Mouse (Mus musculus) spleen, postnatal 36 days (tissue): ENCODE data around the gene H2-T23.
"Not testable (repeated sequence)": the region's sequence is repeated elsewhere in the genome, so short reads cannot be mapped to it uniquely, and the experiment has no call there.

Source experiments
- DNase-seq, 2 experiments: peaks; one replicate each; pipeline ENCODE4 v3.0.0; 2022; ENCODE audit warnings: low spot score in 2 of 2, mixed read lengths in 1 of 2

Gene H2-T23

DNA sequence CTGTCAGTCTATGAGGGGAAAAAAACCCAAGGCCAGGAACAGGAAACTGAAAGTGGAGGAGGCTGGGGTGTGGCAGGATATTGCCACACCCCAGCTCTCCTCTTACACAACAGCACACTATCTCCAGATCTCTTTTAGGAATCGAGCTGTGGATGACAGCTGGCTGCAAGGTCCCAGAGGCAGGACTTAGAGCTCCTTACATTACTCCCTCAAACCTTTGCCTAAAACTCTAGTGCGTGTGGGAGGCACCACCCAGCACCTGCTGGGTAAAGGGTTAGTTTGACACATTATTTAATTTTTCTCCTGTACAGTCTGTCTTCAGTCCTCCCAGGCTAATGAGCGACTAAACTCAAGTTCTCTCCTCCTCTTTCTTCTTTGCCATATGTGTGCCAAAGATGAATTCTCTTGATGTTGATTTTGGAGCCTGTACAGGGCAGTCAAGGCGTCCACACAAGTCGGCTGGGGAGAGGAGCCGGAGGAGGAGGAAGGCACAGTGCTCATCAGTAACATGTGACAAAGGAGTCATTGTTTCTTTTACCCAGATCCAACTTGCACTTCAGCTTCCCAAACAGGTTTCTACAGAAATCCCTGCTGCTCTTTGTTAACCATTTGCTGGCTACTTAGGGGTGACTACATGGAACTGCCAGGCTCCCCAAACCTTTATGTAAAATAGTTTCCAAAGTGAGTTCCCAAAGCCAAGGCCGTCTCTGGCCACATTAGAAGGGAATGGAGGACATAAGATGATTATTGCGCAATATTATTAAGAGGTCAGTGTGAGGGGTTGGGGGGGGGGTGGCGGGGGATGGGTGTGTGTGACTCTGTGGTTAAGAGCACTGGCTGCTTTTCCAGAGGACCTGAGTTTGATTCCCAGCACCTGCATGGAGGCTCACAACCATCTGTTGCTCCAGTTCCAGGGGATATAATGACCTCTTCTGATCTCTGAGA, 8.7 kb downstream of the H2-T23 start:
- peak; percentile 60 to 71 for DNase-seq

DNA sequence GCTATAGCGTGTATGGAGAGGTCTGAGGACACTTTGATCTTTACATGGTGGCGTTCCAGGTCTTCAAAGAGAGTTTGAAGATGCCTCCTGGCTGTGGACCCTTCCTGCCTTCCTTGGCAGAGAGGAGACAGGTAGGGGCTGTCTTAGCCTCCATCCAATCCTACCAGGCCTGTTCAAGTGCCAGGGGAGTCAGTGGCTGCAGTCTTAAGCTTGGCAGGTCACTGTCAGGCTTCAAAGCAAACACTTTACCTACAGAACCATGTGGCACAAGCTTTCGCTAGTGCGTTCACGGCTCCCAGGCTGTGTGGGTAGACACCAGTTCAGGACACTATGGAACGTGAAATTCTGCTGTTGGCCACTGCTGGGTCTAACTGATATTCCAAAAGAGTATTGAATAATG, 9.7 kb downstream of the H2-T23 start:
- DNase-seq = no peak

DNA sequence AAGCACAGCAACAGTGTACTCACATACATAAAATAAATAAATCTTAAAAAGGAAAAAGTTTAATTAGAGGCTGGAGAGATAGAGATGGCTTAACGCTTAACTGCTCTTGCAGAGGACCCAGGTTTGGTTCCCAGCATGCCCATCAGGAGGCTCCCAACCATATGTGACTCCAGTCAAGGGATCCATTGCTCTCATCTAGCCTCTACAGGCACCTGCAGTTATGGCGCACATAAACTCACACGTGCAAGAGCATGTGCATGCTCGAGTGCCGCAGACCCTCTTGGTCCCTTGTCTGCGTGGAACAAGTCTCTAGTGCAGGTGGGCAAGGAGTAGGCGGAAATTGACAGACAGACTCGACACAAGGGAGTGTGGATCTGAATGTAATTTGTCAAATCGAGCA, 10.6 kb downstream of the H2-T23 start:
- DNase-seq = no peak

DNA sequence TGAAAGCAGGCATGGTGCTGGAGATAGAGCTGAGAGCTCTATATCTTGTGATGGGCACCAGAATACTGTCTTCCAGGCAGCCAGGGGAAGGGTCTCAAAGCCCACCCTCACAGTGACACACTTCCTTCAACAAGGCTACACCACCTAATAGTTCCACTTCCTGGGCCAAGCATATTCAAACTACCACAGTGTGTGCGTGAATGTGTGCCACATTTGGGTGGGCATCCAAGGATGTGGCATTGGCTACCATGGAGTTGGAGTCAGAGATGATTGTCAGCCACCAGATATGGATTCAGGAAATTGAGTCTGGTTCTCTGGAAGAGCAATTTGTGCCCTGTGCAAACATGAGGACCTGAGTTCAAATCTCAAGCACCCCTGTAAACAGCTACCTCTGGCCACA, 11.3 kb downstream of the H2-T23 start:
- DNase-seq = no peak

DNA sequence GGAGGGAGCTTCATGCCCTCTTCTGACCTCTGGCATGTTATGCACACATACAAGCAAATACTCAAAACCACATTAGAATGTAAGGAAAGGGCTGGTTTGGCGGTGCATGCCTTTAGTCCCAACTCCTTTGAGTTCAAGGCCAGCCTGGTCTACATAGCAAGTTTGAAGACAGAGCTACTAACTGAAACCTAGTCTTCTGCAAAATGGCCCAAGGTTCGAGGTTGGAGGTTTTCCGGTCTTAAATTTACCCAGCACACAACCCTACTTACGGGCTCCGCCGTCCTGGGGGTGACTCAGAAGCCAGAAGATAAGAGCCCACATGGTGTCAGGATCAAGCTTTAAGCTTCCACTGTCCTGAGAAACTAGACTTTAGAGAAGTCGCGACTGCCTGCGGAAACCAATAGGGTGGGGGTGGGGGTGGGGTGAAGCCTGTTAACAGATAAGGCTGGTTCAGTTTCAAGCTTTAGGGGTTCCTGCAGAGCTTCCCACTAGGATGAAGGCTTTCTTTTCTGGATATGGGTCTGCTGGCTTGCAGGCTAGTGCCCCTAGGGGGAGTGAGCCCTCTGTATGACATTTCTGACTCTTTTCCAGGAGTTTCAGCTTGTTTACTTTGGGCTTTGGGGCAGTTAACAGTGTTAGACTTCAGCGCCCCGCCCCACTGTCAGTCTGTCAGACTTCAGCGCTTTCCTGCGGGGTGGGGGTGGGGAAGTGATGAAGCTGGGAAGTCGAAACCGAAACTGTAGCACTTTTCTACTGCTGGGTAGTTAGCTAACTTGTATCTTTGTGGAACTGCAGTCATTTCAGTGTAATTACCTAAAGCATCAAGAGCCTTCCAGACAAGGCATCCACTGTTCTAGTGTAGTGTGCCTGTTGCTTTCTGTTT, 12.2 kb downstream of the H2-T23 start, which contains the start of gene H2-T24:
TSS of gene H2-T24 (minus strand) at position 370 of the 883 bp plus-strand sequence.
- peak; percentile 86 to 89 for DNase-seq

DNA sequence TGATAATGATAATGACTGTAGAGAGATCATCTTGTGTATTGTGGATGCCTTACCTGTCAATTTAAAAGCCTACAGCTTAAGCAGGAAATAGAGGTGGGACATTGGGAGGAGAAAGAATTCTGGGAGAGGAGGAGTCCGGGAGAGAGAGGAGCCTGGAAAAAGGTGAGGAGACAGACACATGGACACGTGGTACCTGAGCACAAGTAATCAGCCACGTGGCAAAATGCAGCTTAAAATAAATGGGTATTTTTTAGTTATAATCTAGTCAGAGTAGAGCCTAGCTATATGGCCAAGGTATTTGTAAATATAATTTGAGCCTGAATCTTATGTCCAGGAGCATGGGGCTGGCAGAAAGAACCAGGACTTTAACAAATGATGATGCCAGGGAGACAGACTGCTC, 13.1 kb downstream of the H2-T23 start:
- DNase-seq = no peak

DNA sequence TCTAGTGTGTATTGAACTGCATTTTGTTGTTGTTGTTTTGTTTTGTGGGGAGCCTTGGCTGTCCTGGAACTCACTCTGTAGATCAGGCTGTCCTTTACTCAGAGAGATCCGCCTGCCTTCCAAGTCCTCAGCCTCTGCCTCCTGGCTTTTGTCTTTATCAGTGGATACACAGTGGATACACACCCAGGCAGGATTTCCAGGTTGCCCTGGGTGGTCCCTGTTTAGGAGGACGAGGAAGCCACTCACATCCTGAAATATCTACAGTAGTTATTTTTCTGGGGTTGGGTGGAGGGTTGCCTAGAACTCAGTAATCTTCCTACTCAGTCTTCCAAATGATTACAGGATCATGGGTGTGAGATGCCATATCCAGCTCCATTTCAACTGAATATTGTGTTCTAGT, 13.7 kb downstream of the H2-T23 start:
- no peak for DNase-seq

DNA sequence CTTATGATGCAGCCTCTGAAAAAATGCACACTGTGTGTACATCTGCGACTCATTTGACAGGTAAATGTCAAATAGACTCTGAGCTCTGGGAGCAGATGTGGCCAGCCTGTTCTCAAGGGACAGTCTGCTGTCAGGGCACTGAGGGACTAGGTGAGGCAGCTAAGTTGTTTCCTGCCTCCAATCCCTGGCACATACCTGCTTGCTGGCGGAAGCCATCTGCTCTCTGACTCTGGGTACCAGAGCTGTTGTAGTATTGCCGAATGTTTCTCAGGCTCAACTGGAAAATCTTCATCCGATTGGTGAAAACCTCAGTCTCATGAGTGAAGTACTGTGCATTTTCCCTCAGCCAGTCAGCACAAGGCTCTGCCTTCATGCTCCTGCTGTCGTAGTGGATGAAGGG, 15.6 kb downstream of the H2-T23 start:
- no peak for DNase-seq

DNA sequence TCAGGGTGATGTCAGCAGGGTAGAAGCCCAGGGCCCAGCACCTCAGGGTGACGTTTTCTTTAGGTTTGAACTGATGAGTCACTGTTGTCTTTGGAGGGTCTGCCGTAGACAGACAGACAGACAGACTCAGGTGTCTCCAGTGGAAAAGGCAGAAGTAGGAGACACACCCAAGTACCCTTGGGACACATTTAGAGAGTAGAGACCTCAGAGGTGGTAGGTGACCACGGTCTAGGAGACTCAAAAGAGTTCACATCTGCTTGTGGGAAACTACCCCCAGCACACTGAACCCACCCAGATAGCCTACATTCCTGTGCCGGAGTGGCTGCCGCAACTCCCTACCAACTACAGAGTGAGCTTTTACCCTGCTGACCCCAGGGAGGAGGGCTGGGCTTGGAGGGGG, 17.7 kb downstream of the H2-T23 start:
- DNase-seq = no peak

DNA sequence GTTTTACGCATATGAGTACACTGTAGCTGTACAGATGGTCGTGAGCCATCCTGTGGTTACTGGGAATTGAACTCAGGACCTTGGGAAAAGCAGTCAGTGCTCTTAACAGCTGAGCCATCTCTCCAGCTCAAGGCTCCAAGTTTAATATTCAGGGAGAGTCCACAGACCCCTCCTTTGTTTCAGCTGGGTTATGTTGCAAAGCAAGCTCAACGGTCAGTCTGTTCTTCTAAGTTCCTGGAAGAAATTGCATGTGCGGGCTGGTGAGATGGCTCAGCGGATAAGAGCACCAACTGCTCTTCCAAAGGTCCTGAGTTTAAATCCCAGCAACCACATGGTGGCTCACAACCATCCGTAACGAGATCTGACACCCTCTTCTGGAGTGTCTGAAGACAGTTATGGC, 28.2 kb downstream of the H2-T23 start:
- DNase-seq = not testable (repeated sequence)

DNA sequence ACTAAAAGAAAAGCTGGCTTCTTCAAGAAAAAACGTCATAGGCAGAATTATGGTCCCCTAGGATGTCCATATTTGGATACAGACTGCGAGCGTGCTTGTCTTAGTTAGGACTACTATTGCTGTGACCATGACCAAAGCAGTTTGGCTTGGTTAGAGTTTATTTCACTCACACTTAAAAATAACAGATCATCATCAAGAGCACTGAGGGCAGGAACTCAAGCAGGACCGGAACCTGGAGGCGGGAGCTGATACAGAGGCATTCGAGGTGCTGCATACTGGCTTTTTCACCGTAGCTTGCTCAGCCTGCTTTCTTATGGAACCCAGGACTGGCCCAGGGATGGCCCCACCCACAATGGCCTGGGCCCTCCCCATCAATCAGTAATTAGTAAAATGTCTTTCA, 29.3 kb downstream of the H2-T23 start:
- no peak for DNase-seq

DNA sequence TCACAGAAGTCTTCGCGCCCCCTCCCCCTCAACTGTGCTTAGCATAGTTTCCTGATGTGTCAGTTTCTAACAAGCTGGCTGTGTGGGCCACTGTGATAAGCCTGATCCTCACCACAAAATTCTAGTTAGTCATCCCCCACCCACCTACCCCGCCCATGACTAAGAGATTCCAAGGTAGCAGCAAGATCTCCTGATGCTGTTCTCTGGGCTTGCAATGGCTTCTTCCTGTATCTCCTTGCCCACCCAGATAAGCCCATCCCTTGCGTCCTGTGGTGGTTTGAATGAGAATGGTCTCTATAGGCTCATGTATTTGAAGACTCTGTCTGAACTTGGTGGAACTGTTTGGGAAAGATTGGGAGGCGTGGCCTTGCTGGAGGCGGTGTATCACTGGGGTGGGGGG, 30.7 kb downstream of the H2-T23 start:
- DNase-seq = peak; percentile 63 to 76

DNA sequence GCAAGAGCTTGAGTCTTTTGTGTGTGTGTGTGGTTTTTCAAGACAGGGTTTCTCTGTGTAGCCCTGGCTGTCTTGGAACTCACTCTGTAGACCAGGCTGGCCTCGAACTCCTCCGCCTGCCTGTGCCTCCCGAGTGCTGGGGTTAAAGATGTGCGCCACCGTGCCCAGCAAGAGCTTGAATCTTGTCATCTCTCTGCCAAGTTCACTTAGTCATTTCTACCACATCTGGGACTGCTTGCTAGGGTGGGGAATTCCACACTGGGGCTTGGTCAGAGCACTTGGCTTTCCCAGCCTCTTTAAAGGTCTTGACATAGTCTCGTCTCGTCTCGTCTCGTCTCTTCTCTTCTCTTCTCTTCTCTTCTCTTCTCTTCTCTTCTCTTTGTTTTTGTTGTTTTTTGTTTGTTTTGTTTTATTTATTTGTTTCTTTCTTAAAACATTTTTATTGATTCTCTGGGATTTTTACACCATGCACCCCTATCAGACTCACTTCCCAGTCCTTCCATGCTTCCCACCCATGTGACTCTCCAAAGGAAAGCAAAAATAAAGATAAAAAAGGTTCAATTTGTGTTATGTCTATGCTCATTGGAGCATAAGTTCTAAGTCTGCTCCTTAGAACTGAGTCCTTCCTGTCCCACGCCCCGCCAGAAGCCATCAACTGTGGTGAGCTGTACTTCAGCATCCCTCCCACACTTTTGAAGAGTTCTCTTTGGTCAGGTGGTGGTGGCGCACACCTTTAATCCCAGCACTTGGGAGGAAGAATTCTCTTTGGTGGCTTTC, 31.3 kb downstream of the H2-T23 start:
- DNase-seq = peak; percentile 69 to 77

DNA sequence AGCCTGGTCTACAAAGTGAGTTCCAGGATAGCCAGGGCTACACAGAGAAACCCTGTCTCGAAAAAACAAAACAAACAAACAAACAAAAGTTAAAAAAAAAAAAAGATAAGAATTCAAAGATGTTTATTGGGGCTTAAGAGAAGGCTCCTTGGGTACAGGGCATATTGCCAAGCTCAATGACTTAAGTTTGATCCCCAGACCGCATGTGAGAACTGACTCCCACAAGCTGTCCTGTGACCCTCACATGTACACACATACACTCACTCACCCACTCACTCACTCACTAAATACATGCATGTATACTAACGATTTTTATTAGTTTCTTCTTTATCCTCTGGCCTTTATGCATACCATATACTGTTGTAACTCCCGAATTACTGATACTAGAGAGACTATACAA, 32.3 kb downstream of the H2-T23 start:
- DNase-seq = peak in 1 of 2 experiments; percentile 37

DNA sequence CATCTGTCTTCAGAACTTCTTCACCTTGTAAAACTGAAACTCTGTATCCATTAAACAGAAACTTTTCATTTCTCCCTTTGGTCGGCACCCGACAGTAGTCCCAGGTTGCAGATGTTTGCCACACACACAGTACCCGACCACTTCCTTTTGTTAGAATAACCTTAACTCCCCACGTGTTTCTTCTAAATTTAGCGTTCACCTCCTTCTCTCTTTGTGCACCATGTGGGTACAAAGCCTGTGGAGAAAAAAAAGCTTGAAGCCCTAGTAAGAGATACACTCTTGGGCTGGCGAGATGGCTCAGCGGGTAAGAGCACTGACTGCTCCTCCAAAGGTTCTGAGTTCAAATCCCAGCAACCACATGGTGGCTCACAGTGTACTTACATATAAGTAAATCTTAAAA, 33.3 kb downstream of the H2-T23 start:
- peak; percentile 82 to 86 for DNase-seq

DNA sequence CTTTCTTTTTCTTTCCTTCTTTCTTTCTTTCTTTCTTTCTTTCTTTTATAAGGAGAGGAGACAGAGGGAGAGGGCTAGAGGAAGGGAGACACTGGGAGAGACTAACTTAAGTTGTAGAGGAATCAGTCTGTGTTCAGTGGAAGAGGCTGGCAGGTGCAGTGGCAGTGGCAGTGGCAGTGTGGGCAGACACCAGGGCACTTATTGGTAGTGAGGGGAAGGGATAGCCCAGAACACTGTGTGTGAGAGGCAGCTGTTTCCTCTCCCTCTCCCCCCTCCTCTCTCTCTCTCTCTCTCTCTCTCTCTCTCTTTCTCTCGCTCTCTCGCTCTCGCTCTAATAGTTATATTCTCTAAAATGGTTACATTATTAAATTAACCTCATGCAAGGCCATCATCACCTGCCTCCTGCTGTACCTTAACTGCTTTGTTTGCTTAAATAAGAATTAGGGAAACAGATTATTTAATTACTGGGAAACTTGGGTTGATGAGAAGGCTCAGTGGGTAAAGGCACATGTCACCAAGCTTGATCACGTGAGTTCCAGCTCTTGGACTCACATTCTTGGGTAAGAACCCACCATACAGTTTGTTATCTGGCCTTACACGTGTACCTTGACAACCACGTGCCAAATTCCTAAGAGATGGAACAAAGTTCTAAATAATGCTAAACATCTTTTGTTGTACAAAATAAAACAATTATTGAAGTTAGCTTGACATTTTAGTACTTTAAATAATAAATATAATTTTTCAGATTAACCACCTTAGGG, 33.9 kb downstream of the H2-T23 start:
- DNase-seq = peak in 1 of 2 experiments; percentile 54

DNA sequence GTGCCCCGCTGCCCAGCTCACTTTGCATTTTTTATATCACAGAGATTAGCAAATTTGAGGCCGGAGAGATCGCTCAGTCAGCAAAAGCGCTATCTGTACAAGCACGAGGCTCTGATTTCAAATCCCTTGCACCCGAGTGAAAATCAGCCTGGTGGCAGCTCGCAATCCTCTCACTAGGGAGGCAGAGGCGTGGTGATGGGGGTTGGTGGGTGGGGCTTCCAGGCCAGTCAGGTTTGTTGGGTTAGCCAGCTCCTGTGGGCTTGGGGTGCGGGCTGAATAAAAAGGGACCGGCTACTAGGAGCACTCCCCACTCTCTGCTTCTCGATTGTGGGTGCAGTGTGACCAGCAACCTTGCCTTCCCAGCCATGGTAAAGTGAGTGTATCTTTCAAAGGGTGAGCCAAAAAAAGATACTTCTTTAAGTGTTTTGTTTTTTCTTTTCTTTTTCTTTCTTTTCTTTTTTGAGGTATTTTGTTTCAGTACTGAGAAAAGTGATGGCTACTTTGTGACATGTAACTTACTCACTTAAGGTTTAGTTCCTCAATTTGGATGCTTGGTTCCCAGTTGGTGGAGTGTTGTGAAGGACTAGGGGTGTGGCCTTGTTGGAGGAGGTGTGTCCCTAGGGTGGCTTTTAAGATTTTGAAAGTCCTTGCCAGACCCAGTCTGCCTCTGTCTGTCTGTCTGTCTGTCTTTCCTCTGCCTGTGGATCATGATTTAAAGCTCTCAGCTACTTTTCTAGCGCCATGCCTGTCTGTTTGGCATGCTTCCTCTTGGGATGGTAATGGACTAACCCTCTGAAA, 34.7 kb downstream of the H2-T23 start:
- DNase-seq = peak; percentile 81 to 89

DNA sequence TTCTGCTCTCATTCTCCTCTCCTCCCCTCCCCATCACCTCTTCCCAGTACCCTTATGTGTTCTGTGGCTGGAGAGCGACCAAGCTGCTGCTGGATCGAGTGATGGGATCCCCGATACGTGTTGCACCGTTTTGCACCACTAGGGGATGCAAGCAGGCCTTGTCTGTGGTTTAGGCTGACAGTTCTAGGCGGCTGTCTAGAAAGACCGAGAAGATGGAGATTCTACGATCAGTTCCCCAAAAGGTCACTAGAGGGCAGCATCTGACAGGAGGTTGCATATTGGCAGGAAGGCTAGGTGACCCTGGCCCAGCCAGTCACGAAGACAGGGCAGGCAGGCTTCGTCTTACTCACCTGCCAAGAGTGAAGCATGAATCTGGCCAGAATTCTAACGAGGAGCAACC, 35.7 kb downstream of the H2-T23 start:
- peak; percentile 97 to 98 for DNase-seq

DNA sequence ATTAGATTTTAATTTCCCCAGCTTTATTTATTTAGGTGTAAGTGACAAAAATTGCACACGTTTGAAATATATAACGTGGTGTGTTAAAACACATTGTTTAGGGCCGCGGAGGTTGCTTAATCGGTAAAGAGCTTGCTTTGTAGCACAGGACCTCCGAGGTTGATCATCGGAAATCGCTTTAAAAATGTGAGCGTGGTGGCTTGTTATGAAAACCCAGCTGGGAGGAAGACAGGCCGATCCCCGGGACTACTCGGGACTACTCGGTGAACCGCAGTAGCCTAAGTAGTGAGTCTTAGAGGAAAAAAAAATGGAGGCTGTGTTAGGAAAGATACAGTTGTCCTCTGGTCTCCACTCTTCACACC, 37.8 kb downstream of the H2-T23 start:
- DNase-seq = no peak

DNA sequence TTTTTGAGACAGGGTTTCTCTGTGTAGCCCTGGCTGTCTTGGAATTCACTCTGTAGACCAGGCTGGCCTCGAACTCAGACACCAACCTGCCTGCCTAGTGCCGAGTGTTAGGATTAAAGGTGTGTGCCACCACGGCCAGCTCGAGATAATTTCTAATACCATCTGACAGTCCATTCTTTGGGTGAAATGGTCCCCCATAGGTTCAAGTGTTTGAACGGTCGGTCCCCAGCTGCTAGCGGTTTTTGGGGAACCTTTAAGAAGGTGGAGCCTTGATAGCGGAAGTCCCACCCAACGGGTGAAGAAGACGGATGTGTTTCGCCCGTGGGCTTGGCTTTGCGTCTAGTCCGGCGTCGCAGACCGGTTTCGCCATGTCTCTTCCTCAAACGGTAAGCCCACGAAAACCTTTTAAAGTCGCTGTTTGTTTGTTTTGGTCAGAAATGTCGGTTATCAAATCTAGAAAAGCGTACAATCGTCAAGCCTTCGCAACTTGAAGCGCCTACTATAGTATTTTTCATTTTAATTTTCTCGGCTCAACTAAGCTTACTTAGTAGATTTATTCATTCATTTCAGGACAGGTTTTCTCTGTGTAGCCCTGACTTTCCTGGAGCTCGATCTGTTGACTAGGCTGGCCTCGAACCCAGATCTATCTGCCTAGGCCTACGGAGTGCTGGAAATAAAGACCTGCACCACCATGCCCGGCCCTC, 38.3 kb downstream of the H2-T23 start:
- DNase-seq = peak; percentile 88 to 92
